Mouse (Mus musculus): ENCODE measurements around the gene Dusp1.
A peak's percentile ranks its signal among the peaks of the same experiment; 100 is the strongest.

Gene Dusp1

DNA sequence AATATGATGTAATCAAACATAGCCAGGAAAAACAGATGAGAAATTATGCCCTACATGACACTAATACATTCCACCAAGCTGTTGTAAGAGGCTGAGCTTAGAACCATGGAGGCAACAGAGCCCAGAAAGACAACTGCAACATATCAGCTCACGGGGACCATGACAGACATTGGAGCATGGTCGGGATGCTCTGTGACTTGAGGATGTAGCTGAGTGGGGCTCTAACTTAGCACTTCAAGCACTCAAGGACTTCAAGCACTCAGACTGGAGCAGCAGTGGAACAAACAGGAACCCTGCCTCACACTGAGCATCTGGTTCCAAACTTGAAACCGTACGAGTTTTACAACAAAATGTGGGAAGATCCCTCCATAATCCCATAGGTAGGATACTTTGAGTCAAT lies 46.3 kb downstream of the Dusp1 start:
- no peak for DNase-seq

DNA sequence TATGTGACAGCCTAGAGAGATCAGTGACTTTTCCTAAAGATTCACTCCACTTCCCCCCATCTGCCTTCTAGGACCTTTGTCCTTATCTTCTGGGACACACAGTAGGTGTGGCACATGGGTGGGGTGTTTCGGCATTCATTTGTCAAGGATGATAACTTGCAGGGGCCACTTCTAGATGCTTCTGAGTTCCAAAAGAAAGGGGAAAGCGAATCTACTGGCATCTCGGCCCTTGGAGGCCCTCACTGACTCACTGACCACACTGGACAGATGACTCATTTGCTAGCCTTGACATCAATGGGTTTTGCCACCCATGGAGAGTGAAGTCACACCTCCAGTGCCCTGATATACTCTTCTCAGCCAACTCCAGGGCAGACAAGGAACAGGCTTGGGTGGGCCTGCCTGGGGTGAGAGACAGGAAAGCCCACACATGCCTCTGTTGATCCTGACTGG lies 47.3 kb downstream of the Dusp1 start:
- DNase-seq: no peak

GRCm38 (mm10) chr17:26513459-26514290 lies 48.3 kb downstream of the Dusp1 start:
- no peak for DNase-seq

GRCm38 (mm10) chr17:26512961-26513360 lies 49.0 kb downstream of the Dusp1 start:
- DNase-seq: no peak

- DNase-seq: no peak
These were observed 49.8 kb downstream of the Dusp1 start for GRCm38 (mm10) chr17:26511816-26512774.

GRCm38 (mm10) chr17:26511256-26511655 lies 50.7 kb downstream of the Dusp1 start:
- DNase-seq: no peak

GRCm38 (mm10) chr17:26510146-26511045 lies 51.5 kb downstream of the Dusp1 start:
- DNase-seq: no peak

DNA sequence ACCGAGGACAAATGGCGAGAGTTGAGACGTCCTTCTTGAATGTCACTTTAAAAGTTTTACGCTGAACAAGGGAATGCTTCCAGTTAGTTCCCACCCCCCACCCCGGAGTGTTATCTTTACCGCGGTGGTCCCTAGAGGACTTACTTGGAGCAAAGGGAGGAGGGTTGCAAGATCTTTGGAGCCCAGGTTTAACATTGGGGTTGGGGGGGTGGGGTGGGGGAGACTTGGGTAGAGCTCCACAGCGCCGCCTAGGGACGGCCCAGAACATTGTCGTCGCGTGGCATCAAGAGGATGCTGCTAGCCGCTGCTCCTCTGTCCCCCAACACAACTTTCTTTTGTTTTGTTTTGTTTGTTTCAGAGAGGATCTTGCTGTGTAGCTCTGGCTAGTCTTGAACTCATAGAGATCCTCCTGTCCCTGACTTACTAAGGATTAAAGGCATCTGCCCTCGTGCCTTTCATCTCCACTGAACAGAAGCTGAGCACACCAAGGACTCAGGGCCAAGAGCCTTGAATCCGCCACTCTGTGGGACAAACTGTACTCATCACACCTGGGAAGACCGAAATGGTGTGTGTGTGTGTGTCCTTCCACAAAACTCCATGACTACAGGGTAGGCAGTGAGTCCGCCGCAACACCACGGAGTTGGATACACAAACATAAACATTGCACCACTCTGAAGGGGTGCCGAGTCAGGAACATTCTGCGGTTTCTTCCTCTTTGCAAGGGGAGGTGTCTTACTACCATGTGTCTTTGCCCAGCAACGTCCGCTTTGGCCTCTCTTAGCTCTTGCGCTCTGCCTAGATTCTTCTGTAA lies 52.8 kb downstream of the Dusp1 start:
- DNase-seq: peak; percentile 63

GRCm38 (mm10) chr17:26508345-26508960 lies 53.5 kb downstream of the Dusp1 start:
- peak; percentile 98 for DNase-seq

DNA sequence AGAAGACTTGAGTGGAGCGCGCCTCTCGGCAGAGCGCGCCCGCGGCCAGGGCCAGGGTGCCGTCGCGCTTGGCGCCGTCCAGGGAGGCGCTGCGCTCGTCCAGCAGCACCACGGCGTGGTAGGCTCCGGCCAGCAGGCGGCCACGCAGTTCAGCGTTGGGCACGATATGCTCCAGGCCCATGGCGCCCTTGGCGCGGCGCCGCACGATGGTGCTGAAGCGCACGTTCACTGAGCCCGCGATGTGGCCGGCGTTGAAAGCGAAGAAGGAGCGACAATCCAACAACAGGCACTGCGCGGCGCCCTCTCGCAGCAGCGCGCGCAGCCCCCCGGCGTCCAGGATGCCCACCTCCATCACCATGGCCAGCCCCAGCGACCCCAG lies 54.0 kb downstream of the Dusp1 start:
- DNase-seq: peak; percentile 84

DNA sequence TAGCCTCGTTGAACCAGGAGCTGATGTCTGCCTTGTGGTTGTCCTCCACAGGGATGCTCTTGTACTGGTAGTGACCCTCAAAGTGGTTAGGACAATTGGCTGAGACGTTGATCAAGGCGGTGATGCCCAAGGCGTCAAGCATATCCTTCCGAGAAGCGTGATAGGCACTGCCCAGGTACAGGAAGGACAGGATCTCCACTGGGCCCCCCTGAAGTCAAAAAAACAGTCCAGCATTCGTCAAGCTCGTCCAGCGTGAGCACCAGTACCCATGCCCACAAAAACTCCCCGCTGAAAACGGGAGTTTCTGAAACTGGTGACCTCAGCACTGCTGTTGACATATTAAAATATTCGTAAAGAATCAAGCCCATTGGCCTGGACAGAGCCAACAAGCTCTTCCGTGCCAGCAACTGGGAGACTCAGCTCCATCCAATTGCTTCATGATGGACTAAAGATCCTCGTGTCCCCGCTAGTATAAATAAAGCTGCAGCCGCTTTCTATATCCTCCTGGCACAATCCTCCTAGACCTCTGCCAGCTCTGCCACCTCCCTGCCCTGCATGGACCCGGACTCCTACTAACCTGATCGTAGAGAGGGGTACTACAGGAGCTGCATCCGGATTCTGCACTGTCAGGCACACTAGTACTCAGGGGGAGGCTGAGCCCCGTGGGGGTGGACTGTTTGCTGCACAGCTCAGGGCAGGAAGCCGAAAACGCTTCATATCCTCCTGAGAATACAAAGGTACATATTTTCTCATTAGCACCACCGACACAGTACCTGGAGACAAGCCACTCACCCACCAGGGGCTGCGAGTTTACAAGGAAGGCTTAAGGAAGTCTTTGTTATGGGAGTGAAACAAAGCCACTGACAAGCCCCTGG lies 54.7 kb downstream of the Dusp1 start:
- DNase-seq: peak; percentile 59

DNA sequence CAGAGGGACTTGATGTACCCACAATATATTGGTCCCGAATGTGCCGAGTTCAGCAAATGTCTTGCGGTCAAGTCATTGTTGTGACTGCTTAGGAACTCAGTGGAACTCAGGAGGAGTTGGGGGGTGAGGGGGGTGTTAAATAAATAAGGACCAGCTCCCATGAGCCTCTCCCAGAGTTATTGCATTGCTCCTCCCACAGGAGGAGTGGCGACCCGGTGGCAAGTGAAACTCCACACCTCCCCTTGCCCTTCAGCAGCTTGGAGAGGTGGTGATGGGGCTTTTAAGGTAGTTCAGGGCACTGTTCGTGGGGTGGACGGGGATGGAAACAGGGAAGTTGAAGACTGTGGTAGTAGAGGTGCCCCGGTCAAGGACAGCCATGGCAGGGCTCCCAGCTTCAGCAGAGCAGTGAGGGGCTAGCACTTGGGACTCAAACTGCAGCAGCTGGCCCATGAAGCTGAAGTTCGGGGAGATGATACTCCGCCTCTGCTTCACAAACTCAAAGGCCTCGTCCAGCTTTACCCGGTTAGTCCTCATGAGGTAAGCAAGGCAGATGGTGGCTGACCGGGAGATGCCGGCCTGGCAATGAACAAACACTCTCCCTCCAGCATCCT lies 55.8 kb downstream of the Dusp1 start:
- peak; percentile 42 for DNase-seq

DNA sequence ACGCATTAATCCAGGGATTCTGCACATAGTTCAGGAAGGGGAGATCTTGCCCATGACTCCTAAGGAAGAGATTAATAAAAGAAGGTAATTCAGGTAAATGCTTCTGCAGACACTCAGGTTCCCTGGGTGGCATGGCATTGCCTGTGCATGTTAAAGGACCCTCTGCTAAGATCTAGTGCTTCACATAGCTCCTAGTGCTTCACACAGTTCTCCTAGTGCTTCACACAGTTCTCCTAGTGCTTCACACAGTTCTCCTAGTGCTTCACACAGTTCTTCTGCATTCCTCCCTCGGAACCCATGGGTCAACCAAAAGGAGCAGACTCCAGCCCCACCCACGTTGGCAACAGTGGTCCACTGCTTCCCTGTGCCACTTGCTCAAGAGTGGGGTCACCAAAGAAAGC lies 56.7 kb downstream of the Dusp1 start:
- no peak for DNase-seq

- peak; percentile 63 for DNase-seq
These were observed 57.8 kb downstream of the Dusp1 start for GRCm38 (mm10) chr17:26503981-26504671.

DNA sequence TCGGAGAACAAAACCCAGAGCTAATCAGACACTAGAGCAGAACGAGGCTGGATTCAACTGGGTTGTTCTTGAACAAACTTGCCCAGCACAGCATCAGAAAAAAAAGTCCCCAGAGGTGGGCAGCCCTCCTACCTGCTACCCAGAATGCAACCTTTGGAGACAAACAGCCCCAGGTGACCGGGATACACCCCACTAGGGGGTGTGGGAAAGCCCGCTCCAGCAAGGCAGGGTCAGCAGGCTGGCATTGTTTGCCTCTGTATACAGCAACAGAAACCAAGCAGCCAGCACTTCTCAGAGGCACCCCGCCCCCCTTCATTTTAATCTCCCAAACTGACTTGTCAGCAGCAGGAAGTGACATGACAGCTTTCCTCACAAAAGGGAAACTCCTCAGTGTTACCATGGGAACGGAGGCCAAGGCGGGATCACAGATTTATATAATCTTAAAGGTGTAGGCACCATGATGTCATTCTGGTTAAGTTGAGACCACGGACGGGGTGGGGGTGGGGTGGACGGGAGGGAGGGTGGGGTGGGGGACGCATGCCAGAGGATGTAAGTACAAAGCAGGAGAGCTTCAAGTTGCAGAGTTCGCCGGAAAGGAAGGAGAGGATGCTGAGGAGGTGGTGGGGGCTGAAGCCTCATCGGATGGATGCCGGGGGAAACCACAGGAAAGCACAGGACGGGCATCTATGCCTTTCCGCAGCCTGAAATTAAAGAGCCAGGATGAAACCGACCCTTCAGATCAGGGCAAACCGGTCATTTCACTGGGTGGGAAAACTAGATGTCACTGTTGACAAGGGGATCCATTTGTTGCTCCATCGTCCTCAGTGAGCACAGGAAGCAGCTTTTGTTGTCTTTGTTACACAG lies 58.9 kb downstream of the Dusp1 start:
- DNase-seq: peak; percentile 72

GRCm38 (mm10) chr17:26501826-26502225 lies 60.1 kb downstream of the Dusp1 start:
- no peak for DNase-seq

DNA sequence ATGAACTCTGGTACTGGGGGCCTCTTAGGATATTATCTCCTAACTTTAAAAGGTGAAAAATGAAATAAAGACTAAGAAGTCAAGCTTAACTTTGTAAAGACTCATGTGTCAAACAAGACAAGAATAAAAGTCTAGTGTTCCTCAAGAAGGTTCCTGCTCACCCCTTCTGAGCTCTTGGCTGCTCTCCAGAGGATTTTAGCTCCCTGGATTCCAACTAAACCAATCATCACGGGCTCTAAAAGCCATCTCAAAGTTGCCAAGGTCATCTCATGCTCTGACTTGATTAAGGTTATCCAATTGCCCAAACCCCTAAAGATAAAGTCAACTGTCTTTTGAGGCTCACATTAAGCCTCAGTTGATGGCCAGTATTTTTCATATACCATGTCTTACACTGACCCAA lies 63.3 kb downstream of the Dusp1 start:
- no peak for DNase-seq

DNA sequence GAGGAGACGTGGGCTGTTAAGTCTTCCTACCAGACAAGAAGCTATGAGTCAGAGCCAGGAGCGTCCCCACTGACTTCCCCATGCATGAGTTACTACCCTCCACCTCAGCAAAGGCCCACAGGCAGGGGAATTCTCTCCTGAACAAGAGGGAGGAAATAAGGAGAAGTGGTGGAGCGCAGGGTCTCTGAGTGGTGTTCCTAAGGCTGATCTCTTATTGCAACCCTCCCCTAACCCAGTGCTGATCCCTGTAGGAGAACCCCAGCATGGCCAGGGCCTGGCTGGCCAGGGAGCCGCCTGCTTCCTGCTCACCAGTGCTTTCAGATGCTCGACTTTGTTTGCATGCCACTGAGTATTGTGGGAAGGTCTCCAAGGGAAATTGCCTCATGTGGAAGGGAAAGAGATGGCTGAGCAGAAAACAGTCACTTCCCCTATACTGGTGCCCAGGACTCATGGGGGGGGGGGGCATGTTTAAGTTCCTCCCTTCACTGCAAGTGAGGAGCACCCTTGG lies 64.5 kb downstream of the Dusp1 start:
- DNase-seq: no peak

Data from cerebellum, adult 11 months (tissue).